Mouse (Mus musculus) neutrophil, adult 65 days (primary cell): Measurements from ENCODE around the gene Fbrs. TPM values are rescaled to one million over a fixed set of nuclear protein-coding genes. Genes with fewer than 3 reads are reported as not detected.

Experiments
- total RNA-seq: library from RNA; stranded (reverse); gene quantifications from 2 replicates; pipeline ENCODE4 v1.2.4, GENCODE M21; 2023

Fbrs gene
- total RNA-seq: 324 and 414 TPM in 2 replicates

DNA sequence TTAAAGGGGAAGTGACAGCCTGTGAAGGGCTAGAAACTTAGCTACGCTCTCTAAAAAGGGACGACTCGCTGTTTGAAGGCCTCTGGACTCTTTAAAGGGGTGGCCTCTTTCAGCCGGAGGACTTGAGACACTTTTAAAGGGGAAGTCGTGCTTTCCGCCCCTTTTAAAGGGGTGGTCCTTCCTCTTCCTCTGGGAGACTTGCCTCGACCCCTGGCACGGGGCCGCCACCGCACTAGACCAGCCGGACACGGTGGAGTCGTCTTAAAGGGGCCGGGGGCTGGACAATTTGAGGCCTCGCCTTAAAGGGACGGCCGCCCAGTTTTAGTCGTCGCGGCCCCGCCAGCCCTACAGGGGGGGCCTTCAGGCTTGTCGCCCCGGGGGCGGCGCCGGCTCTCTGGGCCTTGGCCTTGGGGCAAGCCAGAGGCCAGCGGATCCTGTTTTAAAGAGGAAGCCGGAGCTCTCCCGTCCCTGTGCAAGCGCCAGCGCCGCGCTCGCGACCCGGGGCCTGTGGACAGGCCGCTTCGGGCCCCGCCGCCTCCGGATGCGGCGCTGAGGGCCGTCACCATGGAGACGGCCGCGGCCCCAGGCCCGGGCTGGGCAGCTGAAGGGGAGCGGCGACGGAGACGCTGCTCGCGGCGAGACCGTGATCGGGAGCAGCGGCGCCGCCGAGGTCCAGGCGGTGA, at the start of gene Fbrs:
TSS of gene Fbrs (plus strand) at position 565 of the 683 bp plus-strand sequence.

DNA sequence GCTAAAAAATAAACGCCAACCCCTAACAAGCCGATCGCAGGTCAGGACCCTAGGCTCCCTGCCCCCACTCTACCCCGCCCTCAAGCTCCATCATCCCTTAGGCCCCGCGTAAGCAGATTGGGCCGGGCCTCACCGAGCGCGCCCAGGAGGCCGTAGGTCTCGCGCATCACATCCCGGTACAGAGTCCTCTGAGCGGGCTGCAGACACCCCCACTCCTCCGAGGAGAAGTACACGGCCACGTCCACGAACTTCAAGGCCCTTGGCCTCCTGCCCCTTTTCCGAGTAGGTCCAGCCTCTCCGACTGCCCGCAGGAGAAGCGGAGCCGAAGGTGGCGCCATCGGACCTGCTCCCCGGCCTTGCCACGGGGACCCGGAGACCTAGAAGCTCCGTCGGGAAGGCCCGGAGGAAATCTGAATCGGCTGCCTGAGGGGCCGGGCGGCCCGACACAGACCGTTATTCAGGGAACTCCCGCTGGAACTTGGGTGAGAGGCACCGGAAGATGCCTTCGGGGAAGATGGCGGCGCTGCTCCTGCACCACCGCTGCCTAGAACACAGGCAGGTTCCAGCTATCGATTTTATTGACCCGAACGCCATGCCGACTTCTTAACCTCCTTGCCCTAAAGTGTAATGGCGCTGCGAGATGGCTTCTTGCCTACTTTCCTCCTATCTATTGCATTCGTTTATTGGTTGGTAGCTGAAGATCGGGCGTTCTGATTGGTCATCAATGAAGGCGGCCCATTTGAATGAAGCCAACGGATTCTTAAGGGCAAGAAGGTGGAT, 30.3 kb upstream of the Fbrs start, which contains the start of gene Zfp689:
TSS of gene Zfp689 (minus strand) at position 638 of the 780 bp plus-strand sequence.

DNA sequence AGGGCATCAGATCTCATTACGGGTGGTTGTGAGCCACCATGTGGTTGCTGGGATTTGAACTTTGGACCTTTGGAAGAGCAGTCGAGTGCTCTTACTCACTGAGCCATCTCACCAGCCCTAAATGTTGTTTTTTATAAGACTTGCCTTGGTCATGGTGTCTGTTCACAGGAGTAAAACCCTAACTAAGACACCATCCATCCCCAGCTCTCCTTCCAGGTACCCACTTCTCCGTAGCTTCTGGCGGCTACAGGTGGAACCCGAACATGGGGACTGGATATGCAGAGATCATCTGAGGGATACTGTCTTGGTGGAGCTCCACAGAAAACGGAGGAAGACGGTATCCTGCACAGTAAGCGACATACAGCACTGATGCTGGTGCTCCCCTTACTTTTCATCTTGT, 19.7 kb upstream of the Fbrs start, which contains the start of gene Prr14:
TSS of gene Prr14 (plus strand) at position 301 of the 400 bp plus-strand sequence.

DNA sequence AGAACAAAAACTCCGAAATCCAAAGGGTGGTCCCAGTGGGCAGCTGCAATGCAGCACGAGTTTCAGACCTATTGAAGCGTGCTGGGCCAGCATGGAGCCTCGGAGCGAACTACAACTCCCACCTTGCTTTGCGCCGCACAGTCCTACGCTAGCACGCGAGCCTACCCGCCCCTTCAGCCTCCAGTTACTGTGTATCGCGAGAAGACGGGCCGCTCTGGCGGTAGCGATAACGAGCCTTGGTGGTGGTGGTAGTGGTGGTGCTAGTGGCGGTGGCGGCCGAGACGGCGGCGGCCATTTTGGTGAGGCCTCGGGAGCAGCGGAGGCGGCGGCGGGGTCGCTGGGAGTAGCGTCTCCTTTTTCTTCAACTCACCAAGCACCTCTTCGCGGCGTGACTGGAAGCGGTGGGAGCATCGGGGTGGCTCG, 32.8 kb downstream of the Fbrs start, which contains the start of gene Srcap:
TSS of gene Srcap (plus strand) at position 176 of the 423 bp plus-strand sequence.

DNA sequence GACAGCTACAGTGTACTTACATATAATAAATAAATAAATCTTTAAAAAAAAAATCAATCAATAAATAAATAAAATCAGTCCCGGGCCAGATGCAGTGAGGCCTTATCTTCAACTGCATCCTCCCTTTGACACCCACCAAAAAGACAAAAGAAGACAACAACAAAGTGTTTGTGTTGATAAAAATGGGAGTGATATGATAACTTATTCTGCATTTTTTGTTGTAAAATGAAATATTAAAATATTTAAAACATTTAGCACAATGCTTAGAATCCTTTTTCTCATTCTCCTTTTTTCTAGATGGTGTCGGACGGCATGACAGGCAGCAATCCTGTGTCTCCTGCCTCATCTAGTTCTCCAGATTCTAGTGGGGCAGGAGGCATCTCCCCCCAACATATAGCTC, 40.3 kb downstream of the Fbrs start, which contains the start of gene Gm42715:
TSS of gene Gm42715 (plus strand) at position 301 of the 400 bp plus-strand sequence.

Other genes starting within 250 kb of the Fbrs start
- gene Zfp553, start 246.1 kb upstream of the Fbrs start, total RNA-seq: 2.8 and 4.0 TPM in 2 replicates
- 107 and 123 TPM in 2 replicates for gene Sept1, start 246.1 kb upstream of the Fbrs start, total RNA-seq
- gene Zfp771, start 234.9 kb upstream of the Fbrs start, total RNA-seq: 3.2 and 4.7 TPM in 2 replicates
- 18.4 and 20.9 TPM in 2 replicates for gene Dctpp1, start 218.5 kb upstream of the Fbrs start, total RNA-seq
- 150 and 202 TPM in 2 replicates for gene Sephs2, start 205.1 kb upstream of the Fbrs start, total RNA-seq
- gene Itgal, start 182.9 kb upstream of the Fbrs start, total RNA-seq: 239 and 332 TPM in 2 replicates
- 7.5 and 8.1 TPM in 2 replicates for gene Zfp768, start 133.6 kb upstream of the Fbrs start, total RNA-seq
- 3.9 and 5.9 TPM in 2 replicates for gene Zfp747, start 103.1 kb upstream of the Fbrs start, total RNA-seq
- 1.3 and 1.5 TPM in 2 replicates for gene 9130019O22Rik, start 92.0 kb upstream of the Fbrs start, total RNA-seq
- 1.1 and 1.4 TPM in 2 replicates for gene E430018J23Rik, start 85.6 kb upstream of the Fbrs start, total RNA-seq
- 1.5 and 2.2 TPM in 2 replicates for gene Zfp764, start 72.4 kb upstream of the Fbrs start, total RNA-seq
- 13.2 and 14.6 TPM in 2 replicates for gene Zfp688, start 57.1 kb upstream of the Fbrs start, total RNA-seq
- gene Zfp689, start 30.0 kb upstream of the Fbrs start, total RNA-seq: 2.1 and 3.1 TPM in 2 replicates
- 153 and 167 TPM in 2 replicates for gene Prr14, start 19.6 kb upstream of the Fbrs start, total RNA-seq
- 77.3 and 96.9 TPM in 2 replicates for gene Srcap, start 32.8 kb downstream of the Fbrs start, total RNA-seq
- gene Gm42715, start 40.4 kb downstream of the Fbrs start, total RNA-seq: 16.4 and 27.7 TPM in 2 replicates
- not detected in 2 replicates for gene Tmem265, start 82.2 kb downstream of the Fbrs start, total RNA-seq
- 132 and 168 TPM in 2 replicates for gene Phkg2, start 94.1 kb downstream of the Fbrs start, total RNA-seq
- 18.5 and 19.6 TPM in 2 replicates for gene Ccdc189, start 109.4 kb downstream of the Fbrs start, total RNA-seq
- gene Rnf40, start 109.6 kb downstream of the Fbrs start, total RNA-seq: 199 and 280 TPM in 2 replicates
- gene Zfp629, start 136.6 kb downstream of the Fbrs start, total RNA-seq: 2.6 and 2.7 TPM in 2 replicates
- gene Bcl7c, start 229.7 kb downstream of the Fbrs start, total RNA-seq: 26.0 and 31.1 TPM in 2 replicates
- not detected in 2 replicates for gene Ctf1, start 233.5 kb downstream of the Fbrs start, total RNA-seq